Mouse (Mus musculus): ENCODE measurements at regions not wholly inside any gene's neighbourhood (a gene's known extent, or its start where the extent isn't known, plus 50 kb on each side); places are given as distances from the start of the nearest gene placed in this dataset.

- ATAC-seq (ENCODE audit: low FRiP score, low TSS enrichment) (no peak), DNase-seq (no peak)
- Histone ChIP-seq H3K9ac (replicated peaks; ENCODE audit: low read length) (no peak overlapping the region), H3K4me3 (replicated peaks; ENCODE audit: low read depth, low read length) (no peak overlapping the region), H3K36me3 (ENCODE audit: control insufficient read depth, insufficient read depth, low read length) (no peaks in the 10 kb centered on the region), H3K27ac (replicated peaks; ENCODE audit: low read depth, low read length) (no peak overlapping the region), H3K27me3 (ENCODE audit: control insufficient read depth, insufficient read depth, low read length) (no peaks in the 10 kb centered on the region), H3K4me1 (ENCODE audit: control insufficient read depth, insufficient read depth, low read length) (0 out of 2 replicates have a peak, but pooled peaks cover 3% of the 10 kb centered on the region), H3K4me2 (ENCODE audit: low read length) (no peak overlapping the region), H3K9me3 (ENCODE audit: control insufficient read depth, low read length) (no peaks in the 10 kb centered on the region)
- WGBS = 75% methylated on average over 6 of the region's 6 CpGs
These were observed 70.6 kb upstream of the Hes1 start for GRCm38 (mm10) chr16:29993535-29993934.

- ATAC-seq (ENCODE audit: low FRiP score, low TSS enrichment) (no peak), DNase-seq (no peak)
- Histone ChIP-seq H3K4me1 (ENCODE audit: control insufficient read depth, insufficient read depth, low read length) (0 out of 2 replicates have a peak, but pooled peaks cover 3% of the 10 kb centered on the region), H3K4me3 (replicated peaks; ENCODE audit: low read depth, low read length) (no peak overlapping the region), H3K9ac (replicated peaks; ENCODE audit: low read length) (no peak overlapping the region), H3K27ac (replicated peaks; ENCODE audit: low read depth, low read length) (no peak overlapping the region), H3K4me2 (ENCODE audit: low read length) (no peak overlapping the region), H3K9me3 (ENCODE audit: control insufficient read depth, low read length) (no peaks in the 10 kb centered on the region), H3K27me3 (ENCODE audit: control insufficient read depth, insufficient read depth, low read length) (no peaks in the 10 kb centered on the region), H3K36me3 (ENCODE audit: control insufficient read depth, insufficient read depth, low read length) (no peaks in the 10 kb centered on the region)
- WGBS = 48% methylated on average over 12 of the region's 12 CpGs
These were observed 67.8 kb upstream of the Hes1 start for GRCm38 (mm10) chr16:29996139-29997069.

GRCm38 (mm10) chr16:30000166-30000565 is 64.0 kb upstream of the Hes1 start:
- H3K4me2 ChIP-seq (ENCODE audit: low read length) = no peak overlapping the region
- H3K4me1 ChIP-seq (ENCODE audit: control insufficient read depth, insufficient read depth, low read length) = 0 out of 2 replicates have a peak, but pooled peaks cover 3% of the 10 kb centered on the region
- WGBS = 85% methylated on average over 2 of the region's 2 CpGs
- ATAC-seq (ENCODE audit: low FRiP score, low TSS enrichment) (no peak), DNase-seq (no peak)
- no peaks in the 10 kb centered on the region for H3K9me3 ChIP-seq (ENCODE audit: control insufficient read depth, low read length)
- H3K36me3 ChIP-seq (ENCODE audit: control insufficient read depth, insufficient read depth, low read length) = no peaks in the 10 kb centered on the region
- H3K4me3 ChIP-seq (replicated peaks; ENCODE audit: low read depth, low read length) = no peak overlapping the region
- no peaks in the 10 kb centered on the region for H3K27me3 ChIP-seq (ENCODE audit: control insufficient read depth, insufficient read depth, low read length)
- H3K9ac ChIP-seq (replicated peaks; ENCODE audit: low read length) = no peak overlapping the region
- H3K27ac ChIP-seq (replicated peaks; ENCODE audit: low read depth, low read length) = no peak overlapping the region

- Histone ChIP-seq H3K9me3 (ENCODE audit: control insufficient read depth, low read length) (no peaks in the 10 kb centered on the region), H3K9ac (replicated peaks; ENCODE audit: low read length) (no peak overlapping the region)
These were observed 59.1 kb upstream of the Hes1 start for GRCm38 (mm10) chr16:30005124-30005523.

GRCm38 (mm10) chr16:30006826-30007225 is 57.4 kb upstream of the Hes1 start:
- no peak overlapping the region for H3K27ac ChIP-seq (replicated peaks; ENCODE audit: low read depth, low read length)
- H3K9ac ChIP-seq (replicated peaks; ENCODE audit: low read length) = no peak overlapping the region
- no peak overlapping the region for H3K4me2 ChIP-seq (ENCODE audit: low read length)
- no peak overlapping the region for H3K4me3 ChIP-seq (replicated peaks; ENCODE audit: low read depth, low read length)
- 65% methylated on average over 4 of the region's 4 CpGs for WGBS
- DNase-seq = no peak
- no peaks in the 10 kb centered on the region for H3K9me3 ChIP-seq (ENCODE audit: control insufficient read depth, low read length)
- peaks cover 32% of the 10 kb centered on the region for H3K27me3 ChIP-seq (ENCODE audit: control insufficient read depth, insufficient read depth, low read length)
- no peaks in the 10 kb centered on the region for H3K36me3 ChIP-seq (ENCODE audit: control insufficient read depth, insufficient read depth, low read length)
- ATAC-seq (ENCODE audit: low FRiP score, low TSS enrichment) = no peak
- peaks cover 12% of the 10 kb centered on the region for H3K4me1 ChIP-seq (ENCODE audit: control insufficient read depth, insufficient read depth, low read length)

More at GRCm38 (mm10) chr16:30005124-30005523, 59.1 kb upstream of the Hes1 start:
- Histone ChIP-seq H3K27ac (replicated peaks; ENCODE audit: low read depth, low read length) (no peak overlapping the region), H3K4me1 (ENCODE audit: control insufficient read depth, insufficient read depth, low read length) (peaks cover 12% of the 10 kb centered on the region), H3K4me3 (replicated peaks; ENCODE audit: low read depth, low read length) (no peak overlapping the region), H3K4me2 (ENCODE audit: low read length) (no peak overlapping the region), H3K36me3 (ENCODE audit: control insufficient read depth, insufficient read depth, low read length) (no peaks in the 10 kb centered on the region), H3K27me3 (ENCODE audit: control insufficient read depth, insufficient read depth, low read length) (peaks cover 29% of the 10 kb centered on the region)
- WGBS = 67% methylated on average over 3 of the region's 3 CpGs
- DNase-seq = no peak
- no peak for ATAC-seq (ENCODE audit: low FRiP score, low TSS enrichment)

- H3K9me3 ChIP-seq (ENCODE audit: control insufficient read depth, low read length) = no peaks in the 10 kb centered on the region
- peak overlapping the region; percentile 50 for H3K9ac ChIP-seq (replicated peaks; ENCODE audit: low read length)
- peak overlapping the region; percentile 89 for H3K4me2 ChIP-seq (ENCODE audit: low read length)
- peak; percentile 93 for ATAC-seq (ENCODE audit: low FRiP score, low TSS enrichment)
- H3K36me3 ChIP-seq (ENCODE audit: control insufficient read depth, insufficient read depth, low read length) = no peaks in the 10 kb centered on the region
- 1% methylated on average over 61 of the region's 62 CpGs for WGBS
- H3K27me3 ChIP-seq (ENCODE audit: control insufficient read depth, insufficient read depth, low read length) = peaks cover 32% of the 10 kb centered on the region
- peak overlapping the region; percentile 52; the same call in 1 of the 2 replicates for H3K27ac ChIP-seq (replicated peaks; ENCODE audit: low read depth, low read length)
- H3K4me3 ChIP-seq (replicated peaks; ENCODE audit: low read depth, low read length) = peak overlapping the region; percentile 44
- DNase-seq = peak; percentile 91
- peaks cover 12% of the 10 kb centered on the region for H3K4me1 ChIP-seq (ENCODE audit: control insufficient read depth, insufficient read depth, low read length)
These were observed 55.5 kb upstream of the Hes1 start for GRCm38 (mm10) chr16:30008451-30009357.

- Histone ChIP-seq H3K9ac (replicated peaks; ENCODE audit: low read length) (0 out of 2 replicates have a peak overlapping the region, but pooled peaks have one; percentile 50), H3K4me1 (ENCODE audit: control insufficient read depth, insufficient read depth, low read length) (peaks cover 12% of the 10 kb centered on the region), H3K27me3 (ENCODE audit: control insufficient read depth, insufficient read depth, low read length) (peaks cover 32% of the 10 kb centered on the region), H3K27ac (replicated peaks; ENCODE audit: low read depth, low read length) (no peak overlapping the region), H3K36me3 (ENCODE audit: control insufficient read depth, insufficient read depth, low read length) (no peaks in the 10 kb centered on the region), H3K9me3 (ENCODE audit: control insufficient read depth, low read length) (no peaks in the 10 kb centered on the region), H3K4me2 (ENCODE audit: low read length) (peak overlapping the region; percentile 89), H3K4me3 (replicated peaks; ENCODE audit: low read depth, low read length) (peak overlapping the region; percentile 44)
- WGBS = 24% methylated on average over 17 of the region's 17 CpGs
- DNase-seq = peak; percentile 35
- no peak for ATAC-seq (ENCODE audit: low FRiP score, low TSS enrichment)
These were observed 54.5 kb upstream of the Hes1 start for GRCm38 (mm10) chr16:30009521-30010186.

GRCm38 (mm10) chr16:30013123-30013522 is 51.1 kb upstream of the Hes1 start:
- ATAC-seq (ENCODE audit: low FRiP score, low TSS enrichment) (no peak), DNase-seq (no peak)
- no peak overlapping the region for H3K4me3 ChIP-seq (replicated peaks; ENCODE audit: low read depth, low read length)
- no peak overlapping the region for H3K27ac ChIP-seq (replicated peaks; ENCODE audit: low read depth, low read length)
- no peaks in the 10 kb centered on the region for H3K9me3 ChIP-seq (ENCODE audit: control insufficient read depth, low read length)
- 43% methylated on average over 2 of the region's 2 CpGs for WGBS
- no peak overlapping the region for H3K4me2 ChIP-seq (ENCODE audit: low read length)
- no peaks in the 10 kb centered on the region for H3K36me3 ChIP-seq (ENCODE audit: control insufficient read depth, insufficient read depth, low read length)
- H3K4me1 ChIP-seq (ENCODE audit: control insufficient read depth, insufficient read depth, low read length) = peaks cover 12% of the 10 kb centered on the region
- H3K9ac ChIP-seq (replicated peaks; ENCODE audit: low read length) = no peak overlapping the region
- H3K27me3 ChIP-seq (ENCODE audit: control insufficient read depth, insufficient read depth, low read length) = peaks cover 12% of the 10 kb centered on the region; the same call in 1 of the 2 replicates
